Mouse (Mus musculus): Measurements from ENCODE around the gene Pim1. TPM values are rescaled to one million over a fixed set of nuclear protein-coding genes. Genes with fewer than 3 reads are reported as not detected.
"Not testable (repeated sequence)": the region's sequence is repeated elsewhere in the genome, so short reads cannot be mapped to it uniquely, and the experiment has no call there.

The Pim1 gene
- polyA plus RNA-seq, 1 experiment, result 84.5 TPM

DNA sequence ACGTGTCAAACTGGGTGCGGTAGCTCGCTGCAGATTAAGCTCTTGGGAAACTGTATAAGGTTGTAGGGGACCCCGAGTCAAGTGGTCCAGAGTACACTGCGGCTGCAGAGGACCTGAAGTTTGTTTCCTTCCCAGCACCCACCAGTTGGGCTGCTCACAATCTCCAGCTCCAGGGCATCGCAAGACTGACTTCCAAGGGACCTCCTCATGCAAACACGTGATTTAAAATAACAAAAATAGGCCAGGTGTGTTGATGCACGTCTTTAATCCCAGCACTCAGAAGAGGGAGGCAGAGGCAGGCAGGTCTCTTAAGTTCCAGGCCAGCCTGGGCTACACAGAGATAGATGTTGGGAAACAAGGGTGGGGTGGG is 38.7 kb upstream of the Pim1 start:
- Histone ChIP-seq H3K4me3 (ENCODE audit: insufficient read depth, low read length) (no peak overlapping the region), H3K4me1 (ENCODE audit: control insufficient read depth, insufficient read depth, low read length) (no peaks in the 10 kb centered on the region; the same call in 1 of the 2 replicates), H3K27ac (ENCODE audit: insufficient read depth, low read depth, low read length) (no peak overlapping the region)
- no peak for TF ChIP-seq POLR2A (IDR thresholded peaks at IDR 0.05; ENCODE audit: borderline replicate concordance, low read depth, low read length)
- TF ChIP-seq CTCF (IDR thresholded peaks at IDR 0.05; ENCODE audit: low read depth, low read length), result no peak

DNA sequence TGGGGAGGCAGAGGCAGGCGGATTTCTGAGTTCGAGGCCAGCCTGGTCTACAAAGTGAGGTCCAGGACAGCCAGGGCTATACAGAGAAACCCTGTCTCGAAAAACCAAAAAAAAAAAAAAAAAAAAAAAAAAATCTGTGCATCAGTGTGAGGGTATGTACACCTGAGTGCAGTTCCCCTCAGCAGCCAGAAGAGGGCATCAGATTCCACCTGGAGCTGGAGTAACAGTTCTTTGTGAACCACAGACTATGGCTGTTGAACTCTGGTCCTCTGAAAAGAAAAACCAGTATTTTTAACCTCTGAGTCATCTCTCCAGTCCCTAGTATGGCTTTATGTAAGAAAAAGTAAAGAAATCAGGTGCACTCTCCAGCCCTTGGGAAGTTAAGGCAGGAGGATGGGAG is 36.4 kb upstream of the Pim1 start:
- H3K27ac ChIP-seq (ENCODE audit: insufficient read depth, low read depth, low read length); H3K4me3 ChIP-seq (ENCODE audit: insufficient read depth, low read length); H3K4me1 ChIP-seq (ENCODE audit: control insufficient read depth, insufficient read depth, low read length): not testable (repeated sequence)

DNA sequence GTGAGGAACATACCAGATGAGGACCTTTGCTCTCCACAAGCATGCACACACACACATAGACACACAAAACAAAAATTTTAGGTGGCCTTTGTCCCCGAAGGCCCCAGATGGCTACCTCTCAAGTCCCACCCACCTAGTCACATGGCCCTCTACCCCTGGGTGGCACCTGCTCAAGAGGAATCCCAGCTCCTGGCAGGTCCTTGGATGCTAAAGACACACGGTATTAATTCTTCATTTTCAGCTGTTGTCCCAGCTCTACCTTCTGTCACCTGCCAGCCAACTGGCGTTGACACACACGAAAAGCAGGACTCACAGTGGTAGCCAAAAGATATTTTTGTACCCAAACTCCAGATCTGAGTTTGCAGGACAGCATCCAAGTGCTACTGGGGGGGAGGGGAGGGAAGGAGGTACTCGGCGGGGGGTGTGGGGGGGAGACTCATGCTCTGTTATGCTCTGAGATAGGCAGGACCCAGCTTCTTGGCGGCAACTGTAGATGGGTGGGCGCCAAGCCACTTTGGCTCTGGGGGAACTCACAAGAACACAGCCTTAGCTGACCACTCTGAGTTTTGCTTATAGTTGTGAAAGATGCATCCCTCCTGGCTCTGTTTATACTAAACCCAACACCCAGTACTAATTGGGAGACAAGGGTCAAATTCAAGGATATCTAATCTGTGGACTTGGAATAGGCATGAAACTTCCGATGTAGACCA is 35.0 kb upstream of the Pim1 start:
- TF ChIP-seq POLR2A (IDR thresholded peaks at IDR 0.05; ENCODE audit: borderline replicate concordance, low read depth, low read length) (no peak), CTCF (IDR thresholded peaks at IDR 0.05; ENCODE audit: low read depth, low read length) (no peak)
- Histone ChIP-seq H3K4me3 (ENCODE audit: insufficient read depth, low read length) (no peak overlapping the region), H3K4me1 (ENCODE audit: control insufficient read depth, insufficient read depth, low read length) (peaks cover 6% of the 10 kb centered on the region)

DNA sequence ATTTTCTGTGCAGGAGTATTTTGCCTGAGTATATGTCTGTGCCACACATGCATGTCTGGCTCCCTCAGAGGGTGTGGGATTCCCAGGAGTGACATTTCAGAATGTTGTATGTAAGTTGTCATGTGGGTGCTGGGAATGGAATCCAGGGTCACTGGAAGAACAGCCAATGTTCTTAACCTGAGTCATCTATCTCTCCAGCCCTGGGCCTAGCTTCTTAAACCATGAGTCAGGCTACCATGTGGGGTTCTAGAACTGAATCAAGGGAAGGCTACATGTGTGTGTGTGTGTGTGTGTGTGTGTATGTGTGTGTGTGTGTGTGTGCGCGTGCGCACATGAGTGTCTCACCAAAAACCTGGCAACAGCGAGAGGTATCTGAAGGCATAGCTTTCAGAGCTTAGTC is 34.1 kb upstream of the Pim1 start:
- no peak overlapping the region for H3K27ac ChIP-seq (ENCODE audit: insufficient read depth, low read depth, low read length)
- TF ChIP-seq POLR2A (IDR thresholded peaks at IDR 0.05; ENCODE audit: borderline replicate concordance, low read depth, low read length), result no peak
- no peak for TF ChIP-seq CTCF (IDR thresholded peaks at IDR 0.05; ENCODE audit: low read depth, low read length)
- H3K4me1 ChIP-seq (ENCODE audit: control insufficient read depth, insufficient read depth, low read length), result peaks cover 6% of the 10 kb centered on the region
- no peak overlapping the region for H3K4me3 ChIP-seq (ENCODE audit: insufficient read depth, low read length)

More for the DNA sequence above, 35.0 kb upstream of the Pim1 start:
- H3K27ac ChIP-seq (ENCODE audit: insufficient read depth, low read depth, low read length), result no peak overlapping the region

DNA sequence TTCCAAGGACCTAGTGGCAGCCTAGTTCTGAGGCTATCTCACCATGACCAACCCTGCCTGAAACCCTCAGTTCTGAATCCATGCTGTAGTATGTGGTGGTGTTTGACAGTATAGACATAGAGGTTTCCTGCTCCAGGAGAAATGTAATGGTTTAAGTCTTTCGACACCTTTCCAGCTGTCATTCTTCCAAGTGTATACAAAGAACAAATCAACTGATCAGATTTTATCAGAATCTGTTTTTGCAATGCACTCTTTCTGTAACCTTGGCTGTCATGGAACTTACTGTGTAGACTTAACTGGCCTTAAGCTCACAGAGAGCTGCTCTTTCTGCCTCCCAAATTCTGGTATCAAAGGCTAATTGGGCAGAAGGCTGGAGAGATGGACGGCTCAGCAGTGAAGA is 33.6 kb upstream of the Pim1 start:
- TF ChIP-seq POLR2A (IDR thresholded peaks at IDR 0.05; ENCODE audit: borderline replicate concordance, low read depth, low read length) (no peak), CTCF (IDR thresholded peaks at IDR 0.05; ENCODE audit: low read depth, low read length) (no peak)
- no peak overlapping the region for H3K4me3 ChIP-seq (ENCODE audit: insufficient read depth, low read length)
- peaks cover 6% of the 10 kb centered on the region for H3K4me1 ChIP-seq (ENCODE audit: control insufficient read depth, insufficient read depth, low read length)
- no peak overlapping the region for H3K27ac ChIP-seq (ENCODE audit: insufficient read depth, low read depth, low read length)

DNA sequence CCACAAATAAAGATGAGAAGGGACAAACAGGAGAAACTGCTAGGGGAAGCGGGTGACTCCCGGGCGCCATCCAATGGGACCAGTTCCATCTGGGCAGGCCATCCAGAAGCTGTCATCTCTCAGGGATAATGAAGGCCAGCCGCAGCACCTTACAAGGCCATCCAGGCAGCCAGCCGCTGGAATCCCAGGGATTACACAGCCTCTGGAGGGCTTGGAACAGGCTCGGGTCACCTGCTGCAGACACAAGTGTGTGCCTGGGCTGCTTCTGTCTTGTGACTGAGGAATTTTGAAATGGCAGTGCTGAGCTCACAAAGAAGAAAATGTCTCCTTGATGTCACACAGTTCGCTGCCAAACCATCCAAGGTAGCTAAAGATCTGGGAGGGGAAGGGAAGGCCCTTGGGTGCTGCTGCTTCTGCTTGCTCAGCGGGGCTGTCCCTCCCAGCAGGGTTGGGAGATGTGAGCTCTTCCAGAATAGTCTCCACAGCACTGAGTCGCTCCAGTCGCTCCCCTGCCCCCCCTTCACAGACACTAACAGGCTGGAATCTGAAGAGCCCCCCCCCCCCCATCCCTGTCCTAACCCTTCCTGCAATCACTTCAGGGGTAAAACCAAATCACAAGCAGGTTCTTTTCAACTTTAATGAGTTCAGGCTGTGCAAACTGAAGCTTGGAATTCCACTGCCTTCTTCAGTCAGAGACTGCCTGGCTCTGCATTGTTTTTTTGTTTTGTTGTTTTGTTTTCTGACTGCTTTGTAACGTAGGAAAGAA is 32.6 kb upstream of the Pim1 start:
- Histone ChIP-seq H3K4me1 (ENCODE audit: control insufficient read depth, insufficient read depth, low read length) (peaks cover 6% of the 10 kb centered on the region), H3K27ac (ENCODE audit: insufficient read depth, low read depth, low read length) (no peak overlapping the region), H3K4me3 (ENCODE audit: insufficient read depth, low read length) (no peak overlapping the region)
- TF ChIP-seq CTCF (IDR thresholded peaks at IDR 0.05; ENCODE audit: low read depth, low read length) (no peak), POLR2A (IDR thresholded peaks at IDR 0.05; ENCODE audit: borderline replicate concordance, low read depth, low read length) (no peak)

DNA sequence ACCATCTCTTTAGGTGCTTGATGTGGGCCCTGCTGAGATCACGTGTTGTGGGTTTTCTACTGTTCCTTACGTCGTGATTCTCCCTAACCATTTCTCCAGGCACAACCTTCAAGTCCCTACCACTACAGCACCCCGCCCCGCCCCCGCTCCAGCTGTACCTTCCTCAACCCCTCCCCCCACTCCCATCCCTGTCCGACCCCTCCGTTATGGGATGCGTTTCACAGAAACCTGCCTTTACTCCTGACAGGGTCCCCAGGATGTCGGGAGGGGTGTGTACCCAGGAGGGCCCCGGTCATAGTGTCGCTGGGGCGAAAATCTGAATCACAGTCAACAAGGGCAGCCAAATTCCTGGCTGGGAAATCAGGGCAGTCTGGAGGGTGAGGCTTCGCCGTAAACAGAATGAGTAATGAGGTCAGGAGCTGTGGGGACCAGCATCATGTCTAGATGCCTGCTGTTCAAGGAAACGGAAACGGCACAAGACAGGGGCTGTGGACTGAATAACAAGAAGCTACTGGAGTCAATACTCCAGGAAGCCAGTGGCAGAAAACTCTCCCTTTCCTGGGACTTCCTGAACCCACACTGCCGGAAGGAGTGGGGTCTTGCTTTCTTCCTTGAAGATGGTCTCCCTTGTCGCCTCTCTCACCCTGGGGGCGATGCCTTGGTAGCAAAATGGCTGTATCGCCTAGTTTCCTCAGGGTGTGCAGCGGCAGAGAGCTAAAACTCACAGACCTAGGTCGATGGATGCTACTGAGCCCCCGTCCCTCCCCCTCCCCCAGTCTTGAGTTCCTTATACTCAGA is 31.0 kb upstream of the Pim1 start:
- no peak overlapping the region for H3K27ac ChIP-seq (ENCODE audit: insufficient read depth, low read depth, low read length)
- peaks cover 6% of the 10 kb centered on the region for H3K4me1 ChIP-seq (ENCODE audit: control insufficient read depth, insufficient read depth, low read length)
- no peak for TF ChIP-seq POLR2A (IDR thresholded peaks at IDR 0.05; ENCODE audit: borderline replicate concordance, low read depth, low read length)
- no peak for TF ChIP-seq CTCF (IDR thresholded peaks at IDR 0.05; ENCODE audit: low read depth, low read length)
- H3K4me3 ChIP-seq (ENCODE audit: insufficient read depth, low read length), result no peak overlapping the region

DNA sequence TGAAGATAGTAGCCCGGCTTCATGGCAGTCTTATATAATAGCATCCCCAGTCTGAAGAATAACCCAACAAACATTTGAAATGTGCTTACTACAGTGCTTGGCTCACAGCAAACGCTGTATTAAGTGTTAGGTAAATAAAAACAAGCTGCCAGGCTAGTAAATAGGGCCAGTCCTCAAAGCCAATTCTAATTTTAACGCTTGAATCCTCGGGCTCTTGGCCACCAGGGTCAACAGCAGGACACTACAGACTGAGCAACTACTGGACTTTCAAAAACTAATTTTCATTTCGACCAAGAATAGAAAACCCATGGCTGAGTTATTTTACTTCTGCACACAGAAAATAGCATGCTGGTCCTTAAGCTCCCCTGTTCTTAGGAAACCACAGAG is 30.4 kb upstream of the Pim1 start:
- Histone ChIP-seq H3K27ac (ENCODE audit: insufficient read depth, low read depth, low read length) (no peak overlapping the region), H3K4me1 (ENCODE audit: control insufficient read depth, insufficient read depth, low read length) (peaks cover 6% of the 10 kb centered on the region), H3K4me3 (ENCODE audit: insufficient read depth, low read length) (no peak overlapping the region)
- no peak for TF ChIP-seq POLR2A (IDR thresholded peaks at IDR 0.05; ENCODE audit: borderline replicate concordance, low read depth, low read length)
- no peak for TF ChIP-seq CTCF (IDR thresholded peaks at IDR 0.05; ENCODE audit: low read depth, low read length)

DNA sequence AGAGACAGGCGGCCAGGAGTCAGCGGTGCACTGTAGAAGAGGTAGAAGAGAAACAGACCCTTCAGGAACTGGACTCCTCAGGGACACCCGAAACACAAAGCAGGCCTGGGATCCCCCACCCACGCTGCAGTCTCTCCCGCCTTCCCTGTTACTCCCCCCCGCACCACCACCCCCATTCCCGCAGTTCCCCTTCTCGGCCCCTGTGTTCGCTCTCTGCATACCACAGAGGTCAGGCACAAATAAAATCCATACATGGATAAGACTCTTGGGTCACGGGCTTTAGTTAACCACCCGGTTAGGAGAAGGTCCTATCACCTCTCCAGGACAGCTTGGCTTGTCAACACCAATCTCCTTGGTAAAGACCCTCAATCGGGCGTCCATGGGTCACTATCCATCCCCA is 26.9 kb upstream of the Pim1 start:
- Histone ChIP-seq H3K4me3 (ENCODE audit: insufficient read depth, low read length) (no peak overlapping the region), H3K27ac (ENCODE audit: insufficient read depth, low read depth, low read length) (no peak overlapping the region), H3K4me1 (ENCODE audit: control insufficient read depth, insufficient read depth, low read length) (no peaks in the 10 kb centered on the region)
- TF ChIP-seq CTCF (IDR thresholded peaks at IDR 0.05; ENCODE audit: low read depth, low read length) (no peak), POLR2A (IDR thresholded peaks at IDR 0.05; ENCODE audit: borderline replicate concordance, low read depth, low read length) (no peak)

DNA sequence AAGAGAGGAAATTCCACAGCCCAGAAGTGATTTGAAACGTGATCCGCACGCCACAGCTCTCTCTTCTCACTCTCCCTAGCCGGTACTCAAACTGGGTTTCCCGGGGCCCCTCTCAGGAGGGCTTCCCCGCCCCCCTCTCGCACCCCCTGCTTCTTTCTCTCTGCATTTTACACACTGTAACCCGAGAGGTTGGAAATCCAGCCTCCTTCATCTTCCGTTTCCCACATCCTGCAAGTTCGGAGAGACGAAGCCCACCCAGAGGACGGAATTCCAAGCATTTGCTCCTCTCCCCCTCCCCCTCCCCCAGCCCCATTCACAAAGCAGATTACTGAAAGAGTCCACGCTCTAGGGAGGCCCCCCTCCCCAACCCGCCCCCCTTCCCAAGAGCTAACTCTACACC is 26.5 kb upstream of the Pim1 start:
- no peaks in the 10 kb centered on the region for H3K4me1 ChIP-seq (ENCODE audit: control insufficient read depth, insufficient read depth, low read length)
- H3K27ac ChIP-seq (ENCODE audit: insufficient read depth, low read depth, low read length), result no peak overlapping the region
- H3K4me3 ChIP-seq (ENCODE audit: insufficient read depth, low read length), result no peak overlapping the region
- TF ChIP-seq CTCF (IDR thresholded peaks at IDR 0.05; ENCODE audit: low read depth, low read length) (no peak), POLR2A (IDR thresholded peaks at IDR 0.05; ENCODE audit: borderline replicate concordance, low read depth, low read length) (no peak)

All from bone marrow macrophage, adult 2 months (primary cell).